Mouse (Mus musculus) ES-Bruce4 (cell line): ENCODE results near the gene Ctnna2. TPM values are rescaled to one million over a fixed set of nuclear protein-coding genes. Genes with fewer than 3 reads are reported as not detected.

Experiments used
- H3K27ac ChIP-seq: 2 replicates; pipeline ENCODE4 v1.5.1; 2012; ENCODE audit warnings: low read length, inconsistent platforms; ENCODE audit not compliant: insufficient read depth
- H3K27me3 ChIP-seq: 2 replicates; pipeline ENCODE4 v1.6.1; 2012; ENCODE audit warnings: mild to moderate bottlenecking, low read length, inconsistent platforms; ENCODE audit not compliant: control insufficient read depth, poor library complexity, insufficient read depth, severe bottlenecking
- H3K36me3 ChIP-seq: 2 replicates; pipeline ENCODE4 v1.6.1; 2012; ENCODE audit warnings: inconsistent platforms, mild to moderate bottlenecking, low read length, moderate library complexity; ENCODE audit not compliant: control insufficient read depth, poor library complexity, insufficient read depth, severe bottlenecking
- H3K4me1 ChIP-seq: one replicate; pipeline ENCODE4 v1.8.1; 2011; ENCODE audit warnings: low read length; ENCODE audit not compliant: control insufficient read depth, insufficient read depth
- H3K4me3 ChIP-seq: 2 replicates; pipeline ENCODE4 v1.5.1; 2011; ENCODE audit warnings: low read depth, mild to moderate bottlenecking, low read length
- H3K9ac ChIP-seq: 2 replicates; pipeline ENCODE4 v1.6.1; 2012; ENCODE audit warnings: low read depth, mild to moderate bottlenecking, inconsistent platforms; ENCODE audit not compliant: poor library complexity, severe bottlenecking
- H3K9me3 ChIP-seq: replicated peaks from 2 replicates; pipeline ENCODE4 v1.6.1; 2012; ENCODE audit warnings: mild to moderate bottlenecking, low read length, inconsistent platforms; ENCODE audit not compliant: control insufficient read depth, poor library complexity, insufficient read depth, severe bottlenecking
- CTCF ChIP-seq: IDR thresholded peaks from one replicate; pipeline ENCODE4 v1.8.1; 2011; ENCODE audit warnings: low read depth, low read length
- EP300 ChIP-seq: IDR thresholded peaks from 2 replicates; pipeline ENCODE4 v1.6.1; 2011; ENCODE audit warnings: low read depth, low read length; ENCODE audit not compliant: insufficient read depth
- POLR2A ChIP-seq: IDR thresholded peaks from one replicate; pipeline ENCODE4 v1.8.1; 2011; ENCODE audit warnings: low read length; ENCODE audit not compliant: insufficient read depth
- polyA plus RNA-seq: library from polyadenylated mRNA; stranded (reverse); fragments of >200 nt; gene quantifications from 2 replicates; pipeline ENCODE4 v1.2.4, GENCODE M21; 2011; ENCODE audit warnings: low read depth; ENCODE audit not compliant: missing spikeins, insufficient read depth, insufficient read length

Gene Ctnna2
- polyA plus RNA-seq, 1 experiment, result 0.76 TPM

- H3K27me3 ChIP-seq, result no peaks in the 10 kb centered on the region; the same call in 1 of the 2 replicates
- no peak overlapping the region for H3K4me3 ChIP-seq
- H3K9ac ChIP-seq, result no peak overlapping the region
- H3K27ac ChIP-seq, result no peak overlapping the region
- TF ChIP-seq CTCF, result no peak
- no peak for TF ChIP-seq POLR2A
- no peaks in the 10 kb centered on the region for H3K9me3 ChIP-seq
- no peaks in the 10 kb centered on the region for H3K4me1 ChIP-seq
- H3K36me3 ChIP-seq, result no peaks in the 10 kb centered on the region
Measured at GRCm38 (mm10) chr6:77577585-77577984, 401.9 kb downstream of the Ctnna2 start.

GRCm38 (mm10) chr6:77572614-77573013 lies 406.9 kb downstream of the Ctnna2 start:
- no peaks in the 10 kb centered on the region for H3K36me3 ChIP-seq
- no peak for TF ChIP-seq POLR2A
- TF ChIP-seq CTCF, result peak; percentile 32

GRCm38 (mm10) chr6:77569851-77570250 lies 409.6 kb downstream of the Ctnna2 start:
- H3K27ac ChIP-seq, result no peak overlapping the region
- no peak overlapping the region for H3K4me3 ChIP-seq
- no peaks in the 10 kb centered on the region for H3K27me3 ChIP-seq
- H3K9me3 ChIP-seq, result no peaks in the 10 kb centered on the region
- H3K36me3 ChIP-seq, result no peaks in the 10 kb centered on the region
- H3K4me1 ChIP-seq, result no peaks in the 10 kb centered on the region
- H3K9ac ChIP-seq, result no peak overlapping the region
- TF ChIP-seq EP300, result no peak
- TF ChIP-seq CTCF, result no peak
- no peak for TF ChIP-seq POLR2A

More at GRCm38 (mm10) chr6:77572614-77573013, 406.9 kb downstream of the Ctnna2 start:
- no peaks in the 10 kb centered on the region for H3K9me3 ChIP-seq
- H3K27me3 ChIP-seq, result no peaks in the 10 kb centered on the region
- no peaks in the 10 kb centered on the region for H3K4me1 ChIP-seq
- no peak overlapping the region for H3K9ac ChIP-seq
- no peak overlapping the region for H3K27ac ChIP-seq
- no peak overlapping the region for H3K4me3 ChIP-seq

- Histone ChIP-seq H3K9ac (no peak overlapping the region), H3K36me3 (no peaks in the 10 kb centered on the region), H3K27ac (no peak overlapping the region), H3K27me3 (no peaks in the 10 kb centered on the region), H3K4me1 (no peaks in the 10 kb centered on the region), H3K4me3 (no peak overlapping the region), H3K9me3 (no peaks in the 10 kb centered on the region)
- TF ChIP-seq CTCF (no peak), EP300 (no peak), POLR2A (no peak)
Measured at GRCm38 (mm10) chr6:77556181-77556580, 423.3 kb downstream of the Ctnna2 start.

GRCm38 (mm10) chr6:77537055-77537807 lies 442.3 kb downstream of the Ctnna2 start:
- no peak overlapping the region for H3K4me3 ChIP-seq
- no peaks in the 10 kb centered on the region for H3K36me3 ChIP-seq
- no peaks in the 10 kb centered on the region for H3K27me3 ChIP-seq
- H3K9me3 ChIP-seq, result no peaks in the 10 kb centered on the region
- no peak for TF ChIP-seq EP300
- no peak for TF ChIP-seq CTCF
- no peak for TF ChIP-seq POLR2A
- H3K4me1 ChIP-seq, result no peaks in the 10 kb centered on the region
- no peak overlapping the region for H3K27ac ChIP-seq
- no peak overlapping the region for H3K9ac ChIP-seq

GRCm38 (mm10) chr6:77527636-77528035 lies 451.9 kb downstream of the Ctnna2 start:
- TF ChIP-seq POLR2A (no peak), EP300 (no peak), CTCF (no peak)
- Histone ChIP-seq H3K36me3 (no peaks in the 10 kb centered on the region), H3K9ac (no peak overlapping the region), H3K4me1 (no peaks in the 10 kb centered on the region), H3K9me3 (no peaks in the 10 kb centered on the region), H3K4me3 (no peak overlapping the region), H3K27ac (no peak overlapping the region), H3K27me3 (no peaks in the 10 kb centered on the region)
